Mouse (Mus musculus): Measurements from ENCODE around the gene Odc1. TPM values are rescaled to one million over a fixed set of nuclear protein-coding genes. Genes with fewer than 3 reads are reported as not detected.
"Not testable (repeated sequence)": the region's sequence is repeated elsewhere in the genome, so short reads cannot be mapped to it uniquely, and the experiment has no call there.

Gene Odc1
- polyA plus RNA-seq, 1 experiment from 2014 or later, result 296 TPM

DNA sequence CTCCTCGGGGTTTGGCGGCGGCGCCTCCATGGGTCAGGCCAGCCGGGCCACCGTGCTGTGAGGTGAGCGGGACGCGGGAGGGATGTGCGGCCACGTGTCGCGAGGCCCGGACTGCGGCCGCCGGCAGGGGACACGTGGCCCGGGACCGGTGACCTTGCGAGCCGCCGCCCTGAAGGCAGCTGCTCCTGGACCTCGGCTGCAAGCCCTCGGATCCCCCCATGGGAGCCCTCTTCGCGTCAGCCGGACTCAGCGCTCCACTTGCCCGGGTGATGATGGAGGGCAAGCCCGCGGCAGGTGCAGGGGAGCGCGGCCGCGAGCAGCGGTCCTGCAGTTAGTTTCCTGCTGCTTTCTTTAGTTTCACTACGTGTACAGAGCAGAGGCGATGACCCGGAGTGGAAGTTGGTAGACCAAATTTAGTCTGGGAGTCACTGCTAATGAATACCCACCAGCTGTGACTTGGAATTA is 545 bp downstream of the Odc1 start:
- ATAC-seq (ENCODE audit: low FRiP score, low TSS enrichment), result peak; percentile 71
- WGBS, result under 1% methylated on average over 32 of the region's 40 CpGs
- Histone ChIP-seq H3K9ac (ENCODE audit: low read depth, low read length) (peak overlapping the region; percentile 89), H3K27me3 (ENCODE audit: control insufficient read depth, insufficient read depth, low read length) (no peaks in the 10 kb centered on the region), H3K4me3 (ENCODE audit: low read length) (peak overlapping the region; percentile 90), H3K4me1 (ENCODE audit: control insufficient read depth, insufficient read depth, low read length) (0 out of 2 replicates have a peak, but pooled peaks cover 13% of the 10 kb centered on the region), H3K9me3 (ENCODE audit: control insufficient read depth, low read length) (no peaks in the 10 kb centered on the region), H3K4me2 (replicated peaks; ENCODE audit: low read depth, low read length) (peak overlapping the region; percentile 54), H3K27ac (ENCODE audit: low read depth, low read length) (peak overlapping the region; percentile 81), H3K36me3 (ENCODE audit: control insufficient read depth, insufficient read depth, low read length) (peaks cover 35% of the 10 kb centered on the region)

DNA sequence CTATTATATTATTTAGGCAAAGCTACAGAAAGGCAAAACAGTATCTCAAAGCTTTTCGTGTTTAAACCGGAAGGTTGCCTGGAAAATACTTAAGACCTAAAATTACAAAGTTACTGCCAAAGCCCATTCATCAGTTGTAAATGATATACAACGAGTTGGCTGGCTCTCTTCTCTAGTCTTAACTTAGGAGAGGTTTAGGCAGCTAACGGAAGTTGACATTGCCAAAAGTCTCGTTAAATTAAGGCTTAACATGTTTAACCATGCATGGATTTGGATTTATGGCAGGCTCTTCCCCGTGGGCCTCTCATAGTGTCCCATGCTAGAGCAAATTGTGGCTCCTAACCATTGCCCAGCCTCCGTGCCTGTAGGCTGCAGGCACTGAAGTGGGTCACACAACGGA is 1.3 kb downstream of the Odc1 start:
- Histone ChIP-seq H3K27me3 (ENCODE audit: control insufficient read depth, insufficient read depth, low read length) (no peaks in the 10 kb centered on the region), H3K4me2 (replicated peaks; ENCODE audit: low read depth, low read length) (peak overlapping the region; percentile 54), H3K9ac (ENCODE audit: low read depth, low read length) (peak overlapping the region; percentile 89), H3K9me3 (ENCODE audit: control insufficient read depth, low read length) (no peaks in the 10 kb centered on the region), H3K4me3 (ENCODE audit: low read length) (peak overlapping the region; percentile 90), H3K4me1 (ENCODE audit: control insufficient read depth, insufficient read depth, low read length) (0 out of 2 replicates have a peak, but pooled peaks cover 13% of the 10 kb centered on the region), H3K36me3 (ENCODE audit: control insufficient read depth, insufficient read depth, low read length) (peaks cover 37% of the 10 kb centered on the region), H3K27ac (ENCODE audit: low read depth, low read length) (no peak overlapping the region)
- ATAC-seq (ENCODE audit: low FRiP score, low TSS enrichment), result no peak
- WGBS, result 2% methylated on average over 8 of the region's 8 CpGs

DNA sequence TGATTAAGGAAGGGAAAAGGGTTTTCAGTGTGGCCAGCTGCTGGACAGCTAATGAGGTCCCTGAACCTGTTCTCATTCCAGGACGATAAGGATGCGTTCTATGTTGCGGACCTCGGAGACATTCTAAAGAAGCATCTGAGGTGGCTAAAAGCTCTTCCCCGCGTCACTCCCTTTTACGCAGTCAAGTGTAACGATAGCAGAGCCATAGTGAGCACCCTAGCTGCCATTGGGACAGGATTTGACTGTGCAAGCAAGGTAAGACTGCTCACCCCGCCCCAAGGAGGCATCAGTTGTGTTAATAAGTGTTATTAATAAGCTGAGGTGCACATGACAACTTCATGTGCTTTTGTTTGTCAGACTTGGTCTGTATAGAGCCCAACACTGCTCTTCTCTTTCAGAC is 3.0 kb downstream of the Odc1 start:
- ATAC-seq (ENCODE audit: low FRiP score, low TSS enrichment); H3K9me3 ChIP-seq (ENCODE audit: control insufficient read depth, low read length); H3K4me2 ChIP-seq (replicated peaks; ENCODE audit: low read depth, low read length); H3K27ac ChIP-seq (ENCODE audit: low read depth, low read length); H3K27me3 ChIP-seq (ENCODE audit: control insufficient read depth, insufficient read depth, low read length); H3K4me3 ChIP-seq (ENCODE audit: low read length); H3K9ac ChIP-seq (ENCODE audit: low read depth, low read length): not testable (repeated sequence)
- peaks cover 46% of the 10 kb centered on the region for H3K36me3 ChIP-seq (ENCODE audit: control insufficient read depth, insufficient read depth, low read length)
- 0 out of 2 replicates have a peak, but pooled peaks cover 13% of the 10 kb centered on the region for H3K4me1 ChIP-seq (ENCODE audit: control insufficient read depth, insufficient read depth, low read length)
- 94% methylated on average over 9 of the region's 9 CpGs for WGBS

DNA sequence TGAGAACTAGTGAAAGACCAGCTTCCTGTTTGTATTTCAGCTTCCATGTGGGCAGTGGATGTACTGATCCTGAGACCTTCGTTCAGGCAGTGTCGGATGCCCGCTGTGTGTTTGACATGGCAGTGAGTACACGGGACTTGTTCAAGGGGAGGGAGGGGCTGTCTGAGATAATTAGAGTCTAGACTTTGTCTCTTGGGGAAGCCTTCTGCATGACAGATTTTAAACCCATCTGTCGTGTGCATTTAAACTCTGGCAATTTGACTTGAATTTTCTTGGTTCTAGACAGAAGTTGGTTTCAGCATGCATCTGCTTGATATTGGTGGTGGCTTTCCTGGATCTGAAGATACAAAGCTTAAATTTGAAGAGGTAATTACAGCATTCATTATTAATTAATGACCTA is 3.9 kb downstream of the Odc1 start:
- H3K9ac ChIP-seq (ENCODE audit: low read depth, low read length), result no peak overlapping the region
- no peak for ATAC-seq (ENCODE audit: low FRiP score, low TSS enrichment)
- WGBS, result 86% methylated on average over 5 of the region's 5 CpGs
- H3K36me3 ChIP-seq (ENCODE audit: control insufficient read depth, insufficient read depth, low read length), result peaks cover 46% of the 10 kb centered on the region
- 0 out of 2 replicates have a peak, but pooled peaks cover 13% of the 10 kb centered on the region for H3K4me1 ChIP-seq (ENCODE audit: control insufficient read depth, insufficient read depth, low read length)
- no peak overlapping the region for H3K4me2 ChIP-seq (replicated peaks; ENCODE audit: low read depth, low read length)
- no peaks in the 10 kb centered on the region for H3K27me3 ChIP-seq (ENCODE audit: control insufficient read depth, insufficient read depth, low read length)
- H3K4me3 ChIP-seq (ENCODE audit: low read length), result no peak overlapping the region
- no peaks in the 10 kb centered on the region for H3K9me3 ChIP-seq (ENCODE audit: control insufficient read depth, low read length)
- H3K27ac ChIP-seq (ENCODE audit: low read depth, low read length), result no peak overlapping the region

DNA sequence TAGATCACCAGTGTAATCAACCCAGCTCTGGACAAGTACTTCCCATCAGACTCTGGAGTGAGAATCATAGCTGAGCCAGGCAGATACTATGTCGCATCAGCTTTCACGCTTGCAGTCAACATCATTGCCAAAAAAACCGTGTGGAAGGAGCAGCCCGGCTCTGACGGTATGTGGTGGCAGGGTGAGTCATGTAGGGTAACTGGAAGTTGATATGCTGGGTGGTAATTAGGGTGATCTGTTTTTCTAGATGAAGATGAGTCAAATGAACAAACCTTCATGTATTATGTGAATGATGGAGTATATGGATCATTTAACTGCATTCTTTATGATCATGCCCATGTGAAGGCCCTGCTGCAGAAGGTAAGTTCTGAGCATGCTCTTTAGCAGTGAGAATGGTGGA is 4.8 kb downstream of the Odc1 start:
- not testable (repeated sequence) for H3K4me1 ChIP-seq (ENCODE audit: control insufficient read depth, insufficient read depth, low read length); H3K4me3 ChIP-seq (ENCODE audit: low read length); ATAC-seq (ENCODE audit: low FRiP score, low TSS enrichment); H3K27ac ChIP-seq (ENCODE audit: low read depth, low read length); H3K27me3 ChIP-seq (ENCODE audit: control insufficient read depth, insufficient read depth, low read length); H3K9ac ChIP-seq (ENCODE audit: low read depth, low read length); H3K4me2 ChIP-seq (replicated peaks; ENCODE audit: low read depth, low read length); H3K9me3 ChIP-seq (ENCODE audit: control insufficient read depth, low read length)
- 87% methylated on average over 5 of the region's 5 CpGs for WGBS
- peaks cover 46% of the 10 kb centered on the region for H3K36me3 ChIP-seq (ENCODE audit: control insufficient read depth, insufficient read depth, low read length)

DNA sequence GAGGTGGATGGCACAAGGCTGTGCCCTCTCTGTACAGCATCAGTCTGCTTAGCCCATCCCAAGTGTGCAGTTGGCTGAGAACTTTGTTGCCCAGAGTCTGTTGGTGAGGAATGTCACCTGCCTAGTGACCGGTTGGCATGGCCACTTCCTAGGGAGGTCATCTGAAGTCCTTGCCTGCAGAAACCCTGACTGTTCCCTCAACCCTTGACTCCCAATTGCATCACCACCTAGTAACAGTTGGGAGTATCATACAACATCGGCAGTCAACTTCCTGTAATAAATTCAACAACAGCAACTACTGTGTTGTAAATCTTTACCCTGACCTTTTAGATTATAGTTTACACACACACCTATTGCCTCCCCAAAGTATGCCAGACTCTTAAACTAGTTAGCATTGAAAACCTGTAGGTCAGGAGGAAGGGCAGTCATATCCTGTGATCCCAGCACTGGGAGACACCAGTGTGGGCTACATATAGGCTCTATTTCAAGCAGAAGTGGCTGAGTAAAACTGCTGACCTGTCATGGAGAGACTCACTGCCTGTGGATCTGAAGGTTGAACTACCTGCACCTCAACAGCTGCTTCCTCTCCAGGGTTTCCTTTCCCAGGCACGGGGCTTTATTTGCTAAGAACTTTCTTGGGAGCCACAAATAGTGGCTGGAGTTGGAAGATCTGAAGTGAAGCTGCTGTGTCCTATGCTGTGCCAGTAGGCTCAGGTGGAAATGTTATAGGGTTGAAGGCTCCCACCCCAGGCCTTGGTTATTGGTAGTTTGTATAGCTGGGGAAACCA is 6.8 kb downstream of the Odc1 start:
- H3K27ac ChIP-seq (ENCODE audit: low read depth, low read length), result no peak overlapping the region
- no peak overlapping the region for H3K4me3 ChIP-seq (ENCODE audit: low read length)
- no peak overlapping the region for H3K4me2 ChIP-seq (replicated peaks; ENCODE audit: low read depth, low read length)
- 0 out of 2 replicates have a peak, but pooled peaks cover 6% of the 10 kb centered on the region for H3K4me1 ChIP-seq (ENCODE audit: control insufficient read depth, insufficient read depth, low read length)
- WGBS, result 64% methylated on average over 3 of the region's 3 CpGs
- H3K27me3 ChIP-seq (ENCODE audit: control insufficient read depth, insufficient read depth, low read length), result no peaks in the 10 kb centered on the region
- ATAC-seq (ENCODE audit: low FRiP score, low TSS enrichment), result no peak
- no peak overlapping the region for H3K9ac ChIP-seq (ENCODE audit: low read depth, low read length)
- no peaks in the 10 kb centered on the region for H3K9me3 ChIP-seq (ENCODE audit: control insufficient read depth, low read length)
- H3K36me3 ChIP-seq (ENCODE audit: control insufficient read depth, insufficient read depth, low read length), result peaks cover 46% of the 10 kb centered on the region

DNA sequence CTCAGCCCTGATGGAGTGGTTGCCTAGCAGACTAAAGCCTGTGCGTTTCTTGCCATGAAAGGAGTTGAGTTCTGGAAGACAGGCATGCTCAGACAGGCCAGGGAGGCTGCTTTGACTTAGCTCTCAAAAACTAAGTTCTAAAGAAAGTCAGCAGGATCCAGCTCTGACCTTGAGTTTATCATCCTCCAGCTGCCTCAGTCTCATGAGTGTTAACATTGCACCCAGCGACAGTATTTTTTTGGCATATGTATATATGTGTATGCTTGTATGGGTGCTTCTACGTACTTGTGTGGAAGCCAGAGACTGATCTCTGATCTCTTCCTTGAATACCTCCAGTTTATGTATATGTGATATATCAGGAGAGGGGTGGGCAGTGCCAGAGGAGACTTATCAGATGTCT is 7.8 kb downstream of the Odc1 start:
- 78% methylated on average over 3 of the region's 3 CpGs for WGBS

DNA sequence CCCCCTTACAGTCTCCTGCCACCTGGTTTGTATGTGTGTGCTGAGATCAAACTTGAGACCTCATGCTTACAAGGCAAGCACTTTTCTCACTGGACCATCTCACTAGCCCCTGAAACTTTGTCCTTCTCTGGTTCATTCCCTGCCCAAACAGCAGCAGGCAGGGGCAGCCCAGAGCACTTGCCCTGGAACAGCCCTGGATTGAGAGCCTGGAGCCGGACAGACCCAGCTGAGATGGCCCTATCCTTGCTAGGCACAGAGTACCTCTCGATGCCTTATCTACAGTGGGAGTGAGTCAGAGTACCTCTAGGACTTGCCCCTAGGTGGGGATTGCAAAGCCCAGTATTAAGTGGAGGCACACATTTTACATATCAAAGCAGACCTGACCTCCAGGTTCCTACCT is 8.4 kb downstream of the Odc1 start:
- Histone ChIP-seq H3K27me3 (ENCODE audit: control insufficient read depth, insufficient read depth, low read length) (no peaks in the 10 kb centered on the region), H3K4me1 (ENCODE audit: control insufficient read depth, insufficient read depth, low read length) (no peaks in the 10 kb centered on the region), H3K4me2 (replicated peaks; ENCODE audit: low read depth, low read length) (no peak overlapping the region), H3K27ac (ENCODE audit: low read depth, low read length) (no peak overlapping the region), H3K4me3 (ENCODE audit: low read length) (no peak overlapping the region), H3K9ac (ENCODE audit: low read depth, low read length) (no peak overlapping the region), H3K36me3 (ENCODE audit: control insufficient read depth, insufficient read depth, low read length) (peaks cover 33% of the 10 kb centered on the region), H3K9me3 (ENCODE audit: control insufficient read depth, low read length) (no peaks in the 10 kb centered on the region)
- 59% methylated on average over 2 of the region's 2 CpGs for WGBS
- no peak for ATAC-seq (ENCODE audit: low FRiP score, low TSS enrichment)

More for the DNA sequence above, 7.8 kb downstream of the Odc1 start:
- H3K9me3 ChIP-seq (ENCODE audit: control insufficient read depth, low read length), result no peaks in the 10 kb centered on the region
- H3K27me3 ChIP-seq (ENCODE audit: control insufficient read depth, insufficient read depth, low read length), result no peaks in the 10 kb centered on the region
- H3K4me1 ChIP-seq (ENCODE audit: control insufficient read depth, insufficient read depth, low read length), result no peaks in the 10 kb centered on the region
- H3K4me3 ChIP-seq (ENCODE audit: low read length), result no peak overlapping the region
- H3K27ac ChIP-seq (ENCODE audit: low read depth, low read length), result no peak overlapping the region
- H3K36me3 ChIP-seq (ENCODE audit: control insufficient read depth, insufficient read depth, low read length), result peaks cover 38% of the 10 kb centered on the region
- no peak overlapping the region for H3K4me2 ChIP-seq (replicated peaks; ENCODE audit: low read depth, low read length)
- ATAC-seq (ENCODE audit: low FRiP score, low TSS enrichment), result no peak
- H3K9ac ChIP-seq (ENCODE audit: low read depth, low read length), result no peak overlapping the region

DNA sequence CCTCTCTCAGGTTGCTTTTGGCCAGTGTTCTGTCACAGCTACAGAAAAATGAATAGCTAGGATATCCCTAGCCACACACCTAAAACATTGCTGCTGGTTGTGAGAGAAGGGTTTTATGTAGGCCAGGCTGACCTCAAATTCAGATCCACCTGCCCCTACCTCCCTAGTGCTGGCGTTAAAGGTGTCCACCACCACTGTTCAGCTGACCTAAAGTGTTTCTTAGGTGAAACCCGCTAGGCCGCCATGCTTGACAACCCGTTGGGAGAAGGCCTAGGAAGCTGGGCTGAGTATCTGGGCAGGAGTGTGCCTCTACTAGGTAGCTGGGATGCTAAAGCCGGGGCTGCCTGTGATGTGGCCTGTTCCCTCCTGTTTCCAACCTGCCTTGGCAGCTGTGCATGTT is 9.0 kb downstream of the Odc1 start:
- H3K36me3 ChIP-seq (ENCODE audit: control insufficient read depth, insufficient read depth, low read length), result peaks cover 26% of the 10 kb centered on the region
- no peaks in the 10 kb centered on the region for H3K9me3 ChIP-seq (ENCODE audit: control insufficient read depth, low read length)
- no peak overlapping the region for H3K9ac ChIP-seq (ENCODE audit: low read depth, low read length)
- no peaks in the 10 kb centered on the region for H3K4me1 ChIP-seq (ENCODE audit: control insufficient read depth, insufficient read depth, low read length)
- ATAC-seq (ENCODE audit: low FRiP score, low TSS enrichment), result no peak
- no peaks in the 10 kb centered on the region for H3K27me3 ChIP-seq (ENCODE audit: control insufficient read depth, insufficient read depth, low read length)
- 81% methylated on average over 5 of the region's 5 CpGs for WGBS
- no peak overlapping the region for H3K4me2 ChIP-seq (replicated peaks; ENCODE audit: low read depth, low read length)
- H3K27ac ChIP-seq (ENCODE audit: low read depth, low read length), result no peak overlapping the region
- no peak overlapping the region for H3K4me3 ChIP-seq (ENCODE audit: low read length)

Measured in kidney, embryonic 14.5 days (tissue).